Mouse (Mus musculus) C2C12 (cell line): ENCODE measurements around the gene Gm20388.

Source experiments
- CTCF ChIP-seq: IDR thresholded peaks from one replicate; pipeline ENCODE4 v1.5.1; 2011; ENCODE audit not compliant: control insufficient read depth, insufficient read depth, insufficient read length
- MAX ChIP-seq: IDR thresholded peaks from one replicate; pipeline ENCODE4 v1.6.1; 2011; ENCODE audit warnings: mild to moderate bottlenecking, control low read depth

DNA sequence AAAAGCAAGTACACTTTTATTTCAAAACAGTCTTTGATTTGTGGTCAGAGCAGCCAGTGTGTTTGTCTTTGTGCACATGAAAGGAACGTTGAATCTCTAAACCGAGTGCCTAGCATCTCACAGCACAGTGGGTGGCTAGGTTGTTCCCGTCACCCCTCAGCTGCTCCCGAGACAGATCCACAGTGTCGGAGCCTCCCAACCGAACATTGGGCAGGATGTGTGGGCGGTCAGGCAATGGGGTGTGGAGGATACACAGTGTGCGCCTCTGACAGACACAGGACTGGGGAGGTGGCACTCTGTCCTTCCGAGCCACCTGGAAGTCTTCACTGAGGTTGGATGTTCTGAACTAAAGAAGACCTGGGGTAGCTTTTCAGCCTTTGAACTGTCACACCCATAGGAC is 3595.1 kb downstream of the Gm20388 start:
- TF ChIP-seq MAX: no peak
- TF ChIP-seq CTCF: no peak
